Mouse (Mus musculus) ES-CJ7 (cell line): ENCODE data around the gene Bicc1.

Source experiments
- DNase-seq: peaks from one replicate; pipeline ENCODE4 v3.0.0; 2011; ENCODE audit warnings: low read depth, low spot score

Gene Bicc1

GRCm38 (mm10) chr10:71058070-71058469, 101.4 kb downstream of the Bicc1 start:
- no peak for DNase-seq

- DNase-seq, result no peak
Observed at GRCm38 (mm10) chr10:71052748-71053147, 106.8 kb downstream of the Bicc1 start.

GRCm38 (mm10) chr10:71052208-71052607, 107.3 kb downstream of the Bicc1 start:
- no peak for DNase-seq

GRCm38 (mm10) chr10:71050722-71051333, 108.7 kb downstream of the Bicc1 start:
- DNase-seq, result no peak

GRCm38 (mm10) chr10:71049294-71049693, 110.2 kb downstream of the Bicc1 start:
- DNase-seq, result no peak

- no peak for DNase-seq
Observed at GRCm38 (mm10) chr10:71044410-71044809, 115.1 kb downstream of the Bicc1 start.

- no peak for DNase-seq
Observed at GRCm38 (mm10) chr10:71041874-71042273, 117.6 kb downstream of the Bicc1 start.

GRCm38 (mm10) chr10:71036484-71036883, 123.0 kb downstream of the Bicc1 start:
- DNase-seq, result no peak

- DNase-seq, result no peak
Observed at GRCm38 (mm10) chr10:71028996-71029395, 130.5 kb downstream of the Bicc1 start.

GRCm38 (mm10) chr10:71028066-71028844, 131.2 kb downstream of the Bicc1 start:
- DNase-seq, result no peak

- no peak for DNase-seq
Observed at GRCm38 (mm10) chr10:71025131-71025894, 134.2 kb downstream of the Bicc1 start.

- DNase-seq, result no peak
Observed at GRCm38 (mm10) chr10:71024681-71025080, 134.8 kb downstream of the Bicc1 start.

GRCm38 (mm10) chr10:71023471-71023870, 136.0 kb downstream of the Bicc1 start:
- no peak for DNase-seq

- DNase-seq, result no peak
Observed at GRCm38 (mm10) chr10:71020459-71020858, 139.0 kb downstream of the Bicc1 start.

GRCm38 (mm10) chr10:71019836-71020235, 139.7 kb downstream of the Bicc1 start:
- DNase-seq, result no peak

GRCm38 (mm10) chr10:71009771-71010496, 149.6 kb downstream of the Bicc1 start:
- DNase-seq, result no peak

GRCm38 (mm10) chr10:71008721-71009120, 150.8 kb downstream of the Bicc1 start:
- DNase-seq, result no peak

- DNase-seq, result no peak
Observed at GRCm38 (mm10) chr10:71007956-71008355, 151.5 kb downstream of the Bicc1 start.

- DNase-seq, result no peak
Observed at GRCm38 (mm10) chr10:71007516-71007915, 152.0 kb downstream of the Bicc1 start.

- DNase-seq, result no peak
Observed at GRCm38 (mm10) chr10:71007001-71007400, 152.5 kb downstream of the Bicc1 start.

- no peak for DNase-seq
Observed at GRCm38 (mm10) chr10:71002871-71003270, 156.6 kb downstream of the Bicc1 start.

- DNase-seq, result no peak
Observed at GRCm38 (mm10) chr10:71002186-71002585, 157.3 kb downstream of the Bicc1 start.
